Mouse (Mus musculus) stomach, embryonic 16.5 days (tissue): ENCODE data around the gene Grasp. TPM values are rescaled to one million over a fixed set of nuclear protein-coding genes. Genes with fewer than 3 reads are reported as not detected.

ENCODE experiments used
- ATAC-seq: fragments of 200-750 bp; cut with Nextera tagmentation; 2 replicates; pipeline ENCODE4 v1.8.0; 2017; ENCODE audit warnings: moderate number of reproducible peaks, moderate TSS enrichment; ENCODE audit not compliant: insufficient read depth, low FRiP score
- H3K27ac ChIP-seq: fragments of 300-500 bp; sonication (generic); 2 replicates; pipeline ENCODE4 v1.5.1; 2014; ENCODE audit warnings: low read length
- H3K27me3 ChIP-seq: fragments of 300-500 bp; sonication (generic); 2 replicates; pipeline ENCODE4 v1.6.1; 2014; ENCODE audit warnings: low read length, control low read depth, mixed read lengths; ENCODE audit not compliant: control insufficient read depth, insufficient read depth
- H3K36me3 ChIP-seq: fragments of 300-500 bp; sonication (generic); 2 replicates; pipeline ENCODE4 v1.6.1; 2014; ENCODE audit warnings: low read length; ENCODE audit not compliant: control insufficient read depth, insufficient read depth
- H3K4me1 ChIP-seq: fragments of 300-500 bp; sonication (generic); 2 replicates; pipeline ENCODE4 v1.6.1; 2014; ENCODE audit warnings: low read length, control low read depth, mixed read lengths; ENCODE audit not compliant: control insufficient read depth, insufficient read depth
- H3K4me2 ChIP-seq: fragments of 300-500 bp; sonication (generic); 2 replicates; pipeline ENCODE4 v1.6.1; 2014; ENCODE audit warnings: low read depth, low read length, mixed read lengths
- H3K4me3 ChIP-seq: fragments of 300-500 bp; sonication (generic); replicated peaks from 2 replicates; pipeline ENCODE4 v1.5.1; 2014; ENCODE audit warnings: mild to moderate bottlenecking, low read length
- H3K9ac ChIP-seq: fragments of 300-500 bp; sonication (generic); 2 replicates; pipeline ENCODE4 v1.6.1; 2014; ENCODE audit warnings: low read length
- H3K9me3 ChIP-seq: fragments of 300-500 bp; sonication (generic); replicated peaks from 2 replicates; pipeline ENCODE4 v1.6.1; 2016; ENCODE audit warnings: low read length, control low read depth; ENCODE audit not compliant: control insufficient read depth
- WGBS: fragments of 180-500 bp; shearing (Covaris S2); extraction: QIAGEN DNeasy Blood & Tissue Kit; methylation state at CpG from one replicate; pipeline ENCODE4 v1.1.7; 2014; 5-methylcytosine and 5-hydroxymethylcytosine counted together
- polyA plus RNA-seq: library from polyadenylated mRNA; unstranded; fragments of >200 nt; fragmentation: Nextera tagmentation; extraction: Ambion mirVana; gene quantifications from 2 replicates; pipeline ENCODE4 v1.2.1, GENCODE M21; 2015

Grasp gene
- 2.1 and 2.7 TPM in 2 replicates for polyA plus RNA-seq

DNA sequence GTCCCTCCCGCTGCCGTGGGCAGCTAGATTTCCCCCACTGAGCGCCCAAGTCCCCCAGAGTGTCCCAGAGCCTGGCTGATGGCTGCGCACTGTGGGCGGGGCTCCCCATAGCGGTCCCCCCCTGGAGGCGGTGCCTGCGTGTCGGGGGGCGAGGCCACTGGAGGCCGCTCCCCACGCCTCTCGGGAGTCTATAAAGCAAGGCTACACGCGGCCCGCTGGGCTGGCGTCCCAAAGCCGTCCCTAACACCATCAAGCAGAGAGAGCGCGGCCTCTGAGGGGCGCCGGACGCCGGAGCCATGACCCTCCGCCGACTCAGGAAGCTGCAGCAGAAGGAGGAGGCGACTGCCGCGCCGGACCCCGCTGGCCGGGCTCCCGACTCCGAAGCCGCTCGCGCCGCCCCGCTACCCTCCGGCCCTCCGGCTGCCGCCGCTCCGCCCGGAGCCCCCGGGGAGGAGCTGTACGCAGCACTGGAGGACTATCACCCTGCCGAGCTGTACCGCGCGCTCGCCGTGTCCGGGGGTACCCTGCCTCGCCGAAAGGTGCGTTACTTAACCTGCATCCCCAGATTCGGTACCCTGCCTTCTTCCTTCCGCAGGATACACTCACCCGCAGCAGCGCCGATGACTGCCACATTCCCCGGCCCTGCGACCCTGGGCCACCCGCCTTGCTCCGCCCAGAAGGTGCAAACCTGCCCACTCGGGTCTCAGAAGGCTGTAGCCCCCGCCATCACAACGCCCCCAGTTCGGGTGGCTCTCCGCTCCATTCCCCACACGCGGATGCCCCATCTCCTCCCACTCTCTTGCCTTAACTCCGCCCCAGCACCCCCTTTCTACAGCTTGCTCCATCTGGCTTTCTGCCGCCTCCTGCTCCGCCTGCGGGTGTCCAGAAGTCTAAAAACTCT is at the start of gene Grasp:
Grasp (plus strand) TSS at position 183 of the 901 bp plus-strand sequence.
- WGBS = under 1% methylated on average over 70 of the region's 77 CpGs
- peaks cover 70% of the 10 kb centered on the region for H3K4me1 ChIP-seq

DNA sequence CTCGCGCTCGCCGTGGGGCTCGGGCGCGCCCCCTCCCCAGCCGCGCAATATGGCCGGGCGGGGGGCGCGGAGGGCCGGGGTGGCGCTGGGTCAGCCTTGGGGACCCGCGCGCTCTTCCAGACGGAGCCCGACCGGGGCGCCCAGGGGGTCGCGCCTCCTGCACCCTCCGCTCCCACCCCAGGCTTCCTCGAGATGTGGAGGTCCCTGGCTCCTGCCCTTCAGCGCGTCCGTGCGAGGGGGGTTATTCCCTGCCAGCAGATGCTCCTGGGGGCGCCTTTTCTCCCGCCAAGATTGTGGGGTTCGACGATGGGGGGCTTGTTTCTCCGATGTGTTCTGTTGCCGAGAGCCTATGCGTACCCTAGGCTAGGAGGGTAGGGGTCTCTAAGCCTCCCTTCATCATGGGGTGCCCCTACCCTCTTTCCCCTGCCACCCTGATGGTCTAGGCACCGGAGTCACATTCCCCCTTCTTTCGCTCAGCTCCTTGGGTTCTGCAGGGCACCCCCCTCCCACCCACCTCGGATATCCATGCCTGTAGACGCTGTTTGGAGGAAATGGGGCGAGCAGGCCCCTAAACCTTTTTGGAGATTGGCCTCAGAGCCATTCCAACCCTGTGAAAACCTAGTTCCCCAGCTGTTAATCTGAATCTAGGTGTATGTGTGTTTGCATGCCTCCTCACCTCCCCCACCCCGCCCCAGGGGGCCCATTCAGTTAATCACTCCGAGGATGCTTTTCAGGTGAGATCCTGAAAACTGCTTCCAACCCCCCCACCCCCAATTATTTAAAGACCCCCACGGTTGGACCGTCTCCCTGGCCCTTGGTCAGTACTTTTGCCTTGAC is 49.5 kb upstream of the Grasp start:
- H3K4me2 ChIP-seq = peak overlapping the region; percentile 85
- H3K27me3 ChIP-seq = no peaks in the 10 kb centered on the region
- WGBS = 1% methylated on average over 35 of the region's 46 CpGs
- H3K4me3 ChIP-seq = peak overlapping the region; percentile 83
- H3K9me3 ChIP-seq = no peaks in the 10 kb centered on the region
- H3K9ac ChIP-seq = peak overlapping the region; percentile 98
- H3K36me3 ChIP-seq = no peaks in the 10 kb centered on the region
- H3K4me1 ChIP-seq = peaks cover 33% of the 10 kb centered on the region
- peak overlapping the region; percentile 87 for H3K27ac ChIP-seq
- ATAC-seq = no peak; the same call in 1 of the 2 replicates

More for the DNA sequence above, at the start of gene Grasp:
- Histone ChIP-seq H3K4me3 (peak within 1 kb of the TSS; percentile 81), H3K4me2 (peak within 1 kb of the TSS; percentile 62), H3K9me3 (no peaks in the 10 kb centered on the region), H3K27me3 (no peaks in the 10 kb centered on the region), H3K27ac (peak within 1 kb of the TSS; percentile 78), H3K9ac (peak within 1 kb of the TSS; percentile 91), H3K36me3 (peaks cover under 1% of the 10 kb centered on the region; the same call in 1 of the 2 replicates)
- ATAC-seq = peak; percentile 89

GRCm38 (mm10) chr15:101175131-101175460 is 48.9 kb upstream of the Grasp start:
- Histone ChIP-seq H3K4me2 (peak overlapping the region; percentile 85), H3K27ac (peak overlapping the region; percentile 87), H3K4me3 (peak overlapping the region; percentile 83), H3K36me3 (no peaks in the 10 kb centered on the region), H3K9me3 (no peaks in the 10 kb centered on the region), H3K4me1 (peaks cover 38% of the 10 kb centered on the region), H3K27me3 (no peaks in the 10 kb centered on the region), H3K9ac (peak overlapping the region; percentile 98)
- no peak for ATAC-seq
- WGBS = 10% methylated on average over 5 of the region's 5 CpGs

- Histone ChIP-seq H3K4me1 (peaks cover 45% of the 10 kb centered on the region), H3K27ac (peak overlapping the region; percentile 87), H3K9me3 (no peaks in the 10 kb centered on the region), H3K4me3 (peak overlapping the region; percentile 83), H3K9ac (peak overlapping the region; percentile 98), H3K36me3 (no peaks in the 10 kb centered on the region), H3K27me3 (no peaks in the 10 kb centered on the region), H3K4me2 (peak overlapping the region; percentile 85)
- ATAC-seq = no peak
- 24% methylated on average over 17 of the region's 17 CpGs for WGBS
These were observed 48.2 kb upstream of the Grasp start for GRCm38 (mm10) chr15:101175613-101176283.

DNA sequence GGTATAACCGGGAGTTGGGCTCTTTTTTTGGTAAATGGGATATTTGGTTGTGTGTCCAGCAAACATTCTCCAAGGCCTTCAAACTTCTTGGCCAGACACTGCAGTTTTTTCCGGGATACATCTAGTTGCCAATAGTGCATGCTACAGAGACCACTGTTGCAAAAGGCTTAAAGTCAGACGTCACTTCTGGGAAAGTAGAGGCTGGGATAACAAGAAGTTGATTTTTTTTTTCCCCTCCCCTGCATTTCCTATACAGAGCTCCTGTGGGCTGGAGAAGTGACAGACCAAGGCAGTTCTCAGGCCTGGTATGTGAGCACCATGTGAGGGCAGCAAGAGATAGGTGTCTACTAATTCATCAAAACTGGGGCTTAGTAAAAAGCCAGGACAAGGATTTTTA is 47.7 kb upstream of the Grasp start:
- WGBS = 39% methylated on average over 3 of the region's 3 CpGs
- no peak for ATAC-seq
- H3K4me3 ChIP-seq = peak overlapping the region; percentile 83
- H3K9ac ChIP-seq = peak overlapping the region; percentile 98
- peaks cover 50% of the 10 kb centered on the region for H3K4me1 ChIP-seq
- H3K27ac ChIP-seq = peak overlapping the region; percentile 87
- no peaks in the 10 kb centered on the region for H3K9me3 ChIP-seq
- H3K27me3 ChIP-seq = no peaks in the 10 kb centered on the region
- peak overlapping the region; percentile 85 for H3K4me2 ChIP-seq
- no peaks in the 10 kb centered on the region for H3K36me3 ChIP-seq

DNA sequence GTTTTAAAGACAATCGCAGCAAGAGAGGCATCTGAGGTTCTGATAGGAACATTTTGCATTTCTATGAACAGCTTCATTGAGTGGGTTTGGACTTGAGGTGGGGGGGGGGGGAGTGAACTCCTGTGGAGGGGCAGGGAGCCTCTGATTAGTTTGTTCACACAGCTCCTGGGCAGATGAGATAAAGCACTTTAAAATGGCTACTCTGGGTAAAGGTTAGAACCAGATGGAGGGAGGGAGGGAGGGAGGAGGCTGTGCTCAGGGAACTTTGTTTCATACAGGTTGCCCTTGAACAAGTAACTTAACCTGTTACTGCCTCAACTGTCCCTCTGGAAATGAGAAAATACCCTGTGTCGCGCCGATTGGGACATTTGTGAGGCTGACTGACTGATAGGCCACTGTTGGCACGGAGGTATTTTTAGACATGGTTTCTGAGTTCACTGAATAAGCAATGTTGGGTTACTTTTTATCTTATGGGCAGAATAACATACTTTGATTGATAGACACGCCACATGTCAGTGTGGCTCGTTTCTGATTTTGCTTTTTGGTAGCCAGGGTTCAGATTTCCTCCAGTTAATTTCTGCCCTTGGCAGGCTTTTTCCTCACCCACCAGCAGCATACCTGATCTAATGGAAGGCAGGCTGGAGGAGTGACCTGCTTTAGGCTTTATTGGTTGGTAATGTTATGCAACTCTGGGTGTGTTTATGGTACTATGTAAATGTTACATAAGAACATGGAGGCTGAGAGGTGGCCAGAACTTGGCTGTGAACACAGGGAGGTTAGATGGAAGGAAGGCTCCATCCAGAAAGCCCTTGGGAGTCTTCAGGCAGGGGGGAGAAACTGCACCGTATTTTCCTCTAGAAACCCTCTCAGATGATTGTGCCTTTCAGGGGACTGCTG is 46.9 kb upstream of the Grasp start:
- H3K27ac ChIP-seq = peak overlapping the region; percentile 87
- peaks cover 56% of the 10 kb centered on the region for H3K4me1 ChIP-seq
- H3K4me3 ChIP-seq = peak overlapping the region; percentile 83; the same call in 1 of the 2 replicates
- H3K9me3 ChIP-seq = no peaks in the 10 kb centered on the region
- H3K36me3 ChIP-seq = no peaks in the 10 kb centered on the region
- peak; percentile 19; the same call in 1 of the 2 replicates for ATAC-seq
- peak overlapping the region; percentile 85 for H3K4me2 ChIP-seq
- 52% methylated on average over 8 of the region's 8 CpGs for WGBS
- H3K9ac ChIP-seq = peak overlapping the region; percentile 15; the same call in 1 of the 2 replicates
- H3K27me3 ChIP-seq = no peaks in the 10 kb centered on the region

DNA sequence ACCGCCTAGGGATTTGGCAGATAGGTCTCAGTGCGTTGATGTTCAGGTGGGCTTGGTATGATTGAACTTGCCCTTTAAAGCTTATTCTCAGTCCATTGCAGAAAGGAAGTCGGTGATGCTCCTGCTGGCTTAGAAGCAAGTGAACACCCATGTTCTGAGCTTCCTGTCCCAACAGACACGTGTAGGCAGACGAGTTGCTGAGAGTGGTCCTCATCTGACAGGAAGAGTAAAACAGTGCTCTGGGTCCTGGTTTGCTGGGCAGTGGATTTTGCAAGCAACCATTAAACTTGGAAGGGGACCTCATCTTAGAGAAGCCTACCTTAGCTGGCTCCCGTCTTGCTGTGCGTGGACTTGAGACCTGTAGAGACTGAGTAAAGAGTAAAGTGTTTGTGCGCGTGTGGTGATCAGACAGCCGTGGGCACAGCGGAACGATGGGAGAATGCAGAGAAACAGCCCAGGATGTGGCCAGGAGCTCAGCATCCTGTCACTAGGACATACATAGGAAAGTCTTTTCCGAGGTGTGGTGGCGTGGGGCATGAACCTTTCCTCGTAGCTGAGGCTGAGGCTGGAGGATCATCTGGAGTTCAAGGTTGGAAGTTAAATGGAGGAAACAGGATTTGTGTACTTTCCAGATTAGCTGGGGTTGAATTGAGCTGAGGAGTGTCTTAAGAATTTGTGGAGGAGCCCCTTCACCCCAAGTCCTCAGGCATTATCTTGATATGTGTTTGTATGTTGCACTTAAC is 43.5 kb upstream of the Grasp start:
- Histone ChIP-seq H3K9ac (no peak overlapping the region), H3K4me2 (no peak overlapping the region), H3K4me3 (no peak overlapping the region), H3K27ac (no peak overlapping the region; the same call in none of the 2 replicates), H3K4me1 (peaks cover 63% of the 10 kb centered on the region), H3K36me3 (0 out of 2 replicates have a peak, but pooled peaks cover 3% of the 10 kb centered on the region), H3K9me3 (no peaks in the 10 kb centered on the region), H3K27me3 (no peaks in the 10 kb centered on the region)
- 67% methylated on average over 15 of the region's 15 CpGs for WGBS
- no peak for ATAC-seq
